Mouse (Mus musculus) bone marrow macrophage, adult 2 months (primary cell): Measurements from ENCODE around the gene Ptbp1.

Source experiments
- CTCF ChIP-seq: IDR thresholded peaks from 2 replicates; pipeline ENCODE4 v1.5.1; 2012; ENCODE audit warnings: low read depth, mild to moderate bottlenecking, low read length, moderate library complexity
- POLR2A ChIP-seq: IDR thresholded peaks from 2 replicates; pipeline ENCODE4 v1.6.1; 2012; ENCODE audit warnings: mild to moderate bottlenecking, low read depth, low read length, borderline replicate concordance

DNA sequence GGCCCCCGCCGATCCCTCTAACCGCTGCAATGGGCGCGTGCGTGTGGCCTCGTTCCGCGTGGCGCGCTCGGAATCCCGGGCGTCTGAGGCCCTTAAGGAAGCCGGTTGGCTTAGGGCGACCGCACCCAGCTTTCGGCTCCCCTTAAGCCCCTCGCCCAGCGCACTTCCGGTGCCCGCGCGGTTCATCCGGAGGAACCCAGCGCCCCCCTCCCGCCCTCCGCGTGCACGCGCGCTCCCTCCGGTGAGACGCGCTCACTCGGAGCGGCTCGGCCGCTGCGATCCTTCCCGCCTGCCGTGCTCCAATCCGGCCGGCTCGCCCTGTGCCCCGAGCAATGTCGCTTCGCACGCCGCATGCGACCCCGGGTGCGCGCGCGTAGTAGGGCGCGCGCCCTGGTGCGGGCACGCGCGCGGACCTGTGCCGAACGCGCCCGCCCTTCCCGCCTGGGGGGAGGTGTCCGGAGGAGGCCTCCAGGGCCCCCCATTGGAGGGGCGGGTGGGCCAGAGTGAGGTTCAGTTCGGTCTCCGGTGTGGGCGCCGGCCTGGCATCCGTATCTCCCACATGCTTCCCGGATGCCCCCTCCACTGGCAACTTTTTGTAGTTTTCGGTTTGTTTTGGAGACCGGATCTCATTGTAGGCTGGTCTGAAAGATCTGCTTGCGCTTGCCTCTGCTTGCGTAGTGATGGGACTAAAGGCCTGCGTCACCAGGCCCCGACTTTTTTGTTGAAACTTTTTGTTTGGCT lies 744 bp downstream of the Ptbp1 start:
- TF ChIP-seq CTCF (no peak), POLR2A (no peak)
